Mouse (Mus musculus) neural tube, embryonic 12.5 days (tissue): ENCODE measurements at regions not wholly inside any gene's neighbourhood (a gene's known extent, or its start where the extent isn't known, plus 50 kb on each side); places are given as distances from the start of the nearest gene placed in this dataset.

ENCODE experiments used
- ATAC-seq: fragments of 200-750 bp; cut with Nextera tagmentation; 2 replicates; pipeline ENCODE4 v1.8.0; 2017; ENCODE audit warnings: low read depth, mild to moderate bottlenecking, moderate TSS enrichment, moderate library complexity; ENCODE audit not compliant: low FRiP score
- H3K27ac ChIP-seq: fragments of 300-500 bp; sonication (generic); 2 replicates; pipeline ENCODE4 v1.5.1; 2016
- H3K27me3 ChIP-seq: fragments of 300-500 bp; sonication (generic); replicated peaks from 2 replicates; pipeline ENCODE4 v1.6.1; 2016; ENCODE audit warnings: mild to moderate bottlenecking
- H3K36me3 ChIP-seq: fragments of 300-500 bp; sonication (generic); 2 replicates; pipeline ENCODE4 v1.6.1; 2016; ENCODE audit warnings: mild to moderate bottlenecking
- H3K4me1 ChIP-seq: fragments of 300-500 bp; sonication (generic); 2 replicates; pipeline ENCODE4 v1.6.1; 2016
- H3K4me2 ChIP-seq: fragments of 300-500 bp; sonication (generic); replicated peaks from 2 replicates; pipeline ENCODE4 v1.6.1; 2016; ENCODE audit warnings: mild to moderate bottlenecking
- H3K4me3 ChIP-seq: fragments of 300-500 bp; sonication (generic); 2 replicates; pipeline ENCODE4 v1.5.1; 2016
- H3K9ac ChIP-seq: fragments of 300-500 bp; sonication (generic); 2 replicates; pipeline ENCODE4 v1.6.1; 2016; ENCODE audit warnings: mild to moderate bottlenecking
- H3K9me3 ChIP-seq: fragments of 300-500 bp; sonication (generic); 2 replicates; pipeline ENCODE4 v1.6.1; 2016; ENCODE audit warnings: mild to moderate bottlenecking
- WGBS: fragments of 180-500 bp; shearing (Covaris S2); methylation state at CpG from one replicate; pipeline ENCODE4 v1.1.7; 2016; 5-methylcytosine and 5-hydroxymethylcytosine counted together

- H3K9me3 ChIP-seq = no peaks in the 10 kb centered on the region
- 77% methylated on average over 10 of the region's 10 CpGs for WGBS
Measured at GRCm38 (mm10) chr8:36304809-36305208, 539.2 kb downstream of the Gm19410 start.

GRCm38 (mm10) chr8:36306336-36306735, 540.7 kb downstream of the Gm19410 start:
- H3K9me3 ChIP-seq = no peaks in the 10 kb centered on the region
- no peak for ATAC-seq
- H3K9ac ChIP-seq = no peak overlapping the region
- no peak overlapping the region for H3K27ac ChIP-seq
- 86% methylated on average over 4 of the region's 4 CpGs for WGBS
- H3K4me2 ChIP-seq = no peak overlapping the region
- H3K4me1 ChIP-seq = no peaks in the 10 kb centered on the region
- no peak overlapping the region for H3K4me3 ChIP-seq
- H3K36me3 ChIP-seq = no peaks in the 10 kb centered on the region
- no peaks in the 10 kb centered on the region for H3K27me3 ChIP-seq

More at GRCm38 (mm10) chr8:36304809-36305208, 539.2 kb downstream of the Gm19410 start:
- Histone ChIP-seq H3K4me3 (no peak overlapping the region), H3K4me2 (no peak overlapping the region), H3K9ac (no peak overlapping the region), H3K36me3 (no peaks in the 10 kb centered on the region), H3K27ac (no peak overlapping the region), H3K27me3 (no peaks in the 10 kb centered on the region), H3K4me1 (no peaks in the 10 kb centered on the region)
- ATAC-seq = no peak

GRCm38 (mm10) chr8:36307496-36307895, 541.9 kb downstream of the Gm19410 start:
- no peaks in the 10 kb centered on the region for H3K9me3 ChIP-seq
- no peak overlapping the region for H3K4me2 ChIP-seq
- H3K27ac ChIP-seq = no peak overlapping the region
- no peaks in the 10 kb centered on the region for H3K4me1 ChIP-seq
- no peak for ATAC-seq
- H3K9ac ChIP-seq = no peak overlapping the region
- no peak overlapping the region for H3K4me3 ChIP-seq
- WGBS = 91% methylated on average over 8 of the region's 8 CpGs
- H3K36me3 ChIP-seq = no peaks in the 10 kb centered on the region
- H3K27me3 ChIP-seq = no peaks in the 10 kb centered on the region

- ATAC-seq = no peak
- no peak overlapping the region for H3K9ac ChIP-seq
- no peak overlapping the region for H3K27ac ChIP-seq
- no peaks in the 10 kb centered on the region for H3K9me3 ChIP-seq
- H3K27me3 ChIP-seq = no peaks in the 10 kb centered on the region
- no peak overlapping the region for H3K4me3 ChIP-seq
- H3K4me2 ChIP-seq = no peak overlapping the region
- H3K36me3 ChIP-seq = no peaks in the 10 kb centered on the region
- H3K4me1 ChIP-seq = no peaks in the 10 kb centered on the region
- WGBS = 75% methylated on average over 2 of the region's 2 CpGs
Measured at GRCm38 (mm10) chr8:36308056-36308455, 542.5 kb downstream of the Gm19410 start.

GRCm38 (mm10) chr8:36309326-36309725, 543.7 kb downstream of the Gm19410 start:
- H3K4me1 ChIP-seq = no peaks in the 10 kb centered on the region
- H3K9me3 ChIP-seq = no peaks in the 10 kb centered on the region
- H3K27me3 ChIP-seq = no peaks in the 10 kb centered on the region
- 92% methylated on average over 6 of the region's 6 CpGs for WGBS
- no peak overlapping the region for H3K4me2 ChIP-seq
- no peak overlapping the region for H3K4me3 ChIP-seq
- no peak overlapping the region for H3K9ac ChIP-seq
- ATAC-seq = no peak
- no peaks in the 10 kb centered on the region for H3K36me3 ChIP-seq
- no peak overlapping the region for H3K27ac ChIP-seq

GRCm38 (mm10) chr8:36309952-36310351, 544.4 kb downstream of the Gm19410 start:
- no peaks in the 10 kb centered on the region for H3K4me1 ChIP-seq
- no peaks in the 10 kb centered on the region for H3K36me3 ChIP-seq
- no peak overlapping the region for H3K4me2 ChIP-seq
- H3K27ac ChIP-seq = no peak overlapping the region
- no peaks in the 10 kb centered on the region for H3K27me3 ChIP-seq
- no peak overlapping the region for H3K9ac ChIP-seq
- no peaks in the 10 kb centered on the region for H3K9me3 ChIP-seq
- no peak overlapping the region for H3K4me3 ChIP-seq
- no peak for ATAC-seq
- 90% methylated on average over 10 of the region's 10 CpGs for WGBS

GRCm38 (mm10) chr8:36311734-36312133, 546.1 kb downstream of the Gm19410 start:
- H3K27me3 ChIP-seq = no peaks in the 10 kb centered on the region
- no peaks in the 10 kb centered on the region for H3K36me3 ChIP-seq
- no peak for ATAC-seq
- H3K9me3 ChIP-seq = no peaks in the 10 kb centered on the region
- 73% methylated on average over 5 of the region's 5 CpGs for WGBS
- no peak overlapping the region for H3K4me2 ChIP-seq
- H3K27ac ChIP-seq = no peak overlapping the region
- H3K9ac ChIP-seq = no peak overlapping the region
- no peaks in the 10 kb centered on the region for H3K4me1 ChIP-seq
- H3K4me3 ChIP-seq = no peak overlapping the region

GRCm38 (mm10) chr8:36312963-36313362, 547.4 kb downstream of the Gm19410 start:
- ATAC-seq = no peak
- no peak overlapping the region for H3K27ac ChIP-seq
- 90% methylated on average over 3 of the region's 3 CpGs for WGBS

GRCm38 (mm10) chr8:36318396-36318795, 552.8 kb downstream of the Gm19410 start:
- Histone ChIP-seq H3K9ac (no peak overlapping the region), H3K4me3 (no peak overlapping the region), H3K4me2 (no peak overlapping the region), H3K27ac (no peak overlapping the region), H3K36me3 (no peaks in the 10 kb centered on the region), H3K27me3 (no peaks in the 10 kb centered on the region), H3K4me1 (no peaks in the 10 kb centered on the region), H3K9me3 (no peaks in the 10 kb centered on the region)
- no peak for ATAC-seq
- 93% methylated on average over 2 of the region's 2 CpGs for WGBS

More at GRCm38 (mm10) chr8:36312963-36313362, 547.4 kb downstream of the Gm19410 start:
- no peaks in the 10 kb centered on the region for H3K36me3 ChIP-seq
- H3K27me3 ChIP-seq = no peaks in the 10 kb centered on the region
- H3K4me3 ChIP-seq = no peak overlapping the region
- no peaks in the 10 kb centered on the region for H3K9me3 ChIP-seq
- no peaks in the 10 kb centered on the region for H3K4me1 ChIP-seq
- H3K9ac ChIP-seq = no peak overlapping the region
- H3K4me2 ChIP-seq = no peak overlapping the region

GRCm38 (mm10) chr8:36318884-36319283, 553.3 kb downstream of the Gm19410 start:
- H3K9ac ChIP-seq = no peak overlapping the region
- H3K4me2 ChIP-seq = no peak overlapping the region
- ATAC-seq = no peak
- no peaks in the 10 kb centered on the region for H3K4me1 ChIP-seq
- H3K27ac ChIP-seq = no peak overlapping the region
- H3K9me3 ChIP-seq = no peaks in the 10 kb centered on the region
- H3K4me3 ChIP-seq = no peak overlapping the region
- 72% methylated on average over 5 of the region's 5 CpGs for WGBS
- no peaks in the 10 kb centered on the region for H3K36me3 ChIP-seq
- no peaks in the 10 kb centered on the region for H3K27me3 ChIP-seq

- no peaks in the 10 kb centered on the region for H3K27me3 ChIP-seq
- 72% methylated on average over 7 of the region's 7 CpGs for WGBS
- no peaks in the 10 kb centered on the region for H3K9me3 ChIP-seq
- H3K9ac ChIP-seq = no peak overlapping the region
- H3K4me3 ChIP-seq = no peak overlapping the region
- H3K36me3 ChIP-seq = no peaks in the 10 kb centered on the region
- no peaks in the 10 kb centered on the region for H3K4me1 ChIP-seq
- H3K27ac ChIP-seq = no peak overlapping the region
- H3K4me2 ChIP-seq = no peak overlapping the region
- ATAC-seq = no peak
Measured at GRCm38 (mm10) chr8:36319314-36319959, 553.8 kb downstream of the Gm19410 start.

GRCm38 (mm10) chr8:36322125-36322524, 556.5 kb downstream of the Gm19410 start:
- H3K36me3 ChIP-seq = no peaks in the 10 kb centered on the region
- H3K27me3 ChIP-seq = no peaks in the 10 kb centered on the region
- H3K4me3 ChIP-seq = no peak overlapping the region
- no peaks in the 10 kb centered on the region for H3K4me1 ChIP-seq
- no peak overlapping the region for H3K4me2 ChIP-seq
- no peak for ATAC-seq
- no peaks in the 10 kb centered on the region for H3K9me3 ChIP-seq
- WGBS = 80% methylated on average over 8 of the region's 8 CpGs
- H3K9ac ChIP-seq = no peak overlapping the region
- no peak overlapping the region for H3K27ac ChIP-seq

- Histone ChIP-seq H3K27me3 (no peaks in the 10 kb centered on the region), H3K27ac (no peak overlapping the region), H3K36me3 (no peaks in the 10 kb centered on the region), H3K9me3 (no peaks in the 10 kb centered on the region), H3K4me1 (no peaks in the 10 kb centered on the region), H3K9ac (no peak overlapping the region), H3K4me2 (no peak overlapping the region), H3K4me3 (no peak overlapping the region)
- 80% methylated on average over 7 of the region's 7 CpGs for WGBS
- ATAC-seq = no peak
Measured at GRCm38 (mm10) chr8:36322578-36322977, 557.0 kb downstream of the Gm19410 start.
